Mouse (Mus musculus) spleen, postnatal 10 days (tissue): ENCODE data around the gene Pdgfra.

Experiments
- DNase-seq, 2 experiments: peaks; one replicate each; pipeline ENCODE4 v3.0.0; 2021 to 2022; ENCODE audit warnings: low spot score in 2 of 2

Pdgfra gene

DNA sequence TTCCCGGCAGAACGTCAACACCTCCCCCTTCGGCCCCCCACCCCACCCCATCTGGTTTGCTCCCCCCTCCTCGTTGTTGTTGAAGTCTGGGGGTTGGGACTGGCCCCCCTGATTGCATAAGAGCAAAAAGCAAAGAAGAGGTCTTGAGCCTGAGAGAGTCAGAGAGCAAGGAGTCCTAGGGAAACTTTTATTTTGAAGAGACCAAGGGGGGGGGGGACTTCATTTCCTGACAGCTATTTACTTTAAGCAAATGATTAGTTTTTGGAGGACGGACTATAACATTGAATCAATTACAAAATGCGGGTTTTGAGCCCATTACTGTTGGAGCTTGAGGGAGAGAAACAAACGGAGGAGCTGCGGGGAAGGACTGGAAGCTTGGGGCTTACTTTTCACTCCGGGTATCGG is at the start of gene Pdgfra:
Pdgfra (plus strand) TSS at position 272 of the 405 bp plus-strand sequence.
- peak in 1 of 2 experiments; percentile 4 for DNase-seq

DNA sequence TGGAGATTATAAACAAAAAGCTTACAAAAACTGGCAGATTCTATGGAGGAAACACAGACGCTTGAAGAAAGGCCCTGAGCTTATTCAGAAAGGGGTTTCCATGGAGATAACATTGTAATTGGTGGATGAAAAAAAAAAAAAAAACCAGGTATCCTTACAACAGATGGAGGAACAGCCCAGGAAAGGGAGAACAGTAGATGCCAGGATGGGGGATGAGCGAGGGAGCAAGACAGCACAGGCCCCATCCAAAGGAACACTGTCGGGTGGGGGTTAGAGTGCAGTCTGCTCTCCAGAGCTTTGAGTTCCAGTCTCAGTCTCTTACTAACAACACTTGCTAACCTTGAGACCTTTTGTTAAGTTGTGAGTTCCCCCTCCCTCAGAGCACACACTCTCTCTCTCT is 45.6 kb upstream of the Pdgfra start:
- no peak for DNase-seq

DNA sequence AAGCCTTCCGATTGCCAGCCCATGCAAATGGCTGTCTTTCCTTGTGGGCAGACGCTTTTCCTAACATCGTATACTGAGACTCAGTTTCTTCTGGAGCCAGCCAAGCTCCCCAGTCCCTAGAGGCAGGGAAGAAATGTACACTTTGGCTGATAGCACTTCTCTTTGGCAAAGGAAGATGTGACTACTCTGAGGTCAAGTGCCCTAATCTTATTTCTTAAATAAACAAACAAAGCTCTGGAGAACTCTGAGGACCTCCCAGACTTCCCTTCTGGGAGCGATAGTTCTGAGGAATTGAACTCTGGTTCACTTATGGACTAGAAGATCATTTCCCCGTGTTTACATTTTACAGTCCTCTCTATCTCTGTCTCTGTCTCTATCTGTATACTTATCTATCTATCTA is 42.7 kb upstream of the Pdgfra start:
- no peak for DNase-seq

DNA sequence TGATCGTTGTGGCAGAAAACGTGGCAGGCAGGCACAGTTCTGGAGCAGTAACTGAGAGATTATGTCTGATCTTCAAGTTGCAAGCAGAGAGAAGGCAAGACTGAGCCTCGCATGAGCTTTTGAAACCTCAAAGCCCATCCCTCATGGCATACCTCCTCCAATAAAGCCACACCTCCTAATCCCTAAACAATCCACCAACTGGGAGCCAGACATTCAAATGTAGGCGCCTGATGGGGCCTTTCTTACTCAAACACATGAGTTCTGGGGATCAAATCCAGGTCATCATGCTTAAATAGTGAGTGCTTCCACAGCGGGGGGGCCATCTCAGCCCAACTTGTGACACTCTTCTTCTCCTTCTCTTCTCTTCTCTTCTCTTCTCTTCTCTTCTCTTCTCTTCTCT is 40.3 kb upstream of the Pdgfra start:
- no peak for DNase-seq

- DNase-seq: peak in 1 of 2 experiments; percentile 48
Observed at GRCm38 (mm10) chr5:75118840-75119239, 33.3 kb upstream of the Pdgfra start.

GRCm38 (mm10) chr5:75121646-75122045 is 30.4 kb upstream of the Pdgfra start:
- no peak for DNase-seq

GRCm38 (mm10) chr5:75134681-75135080 is 17.4 kb upstream of the Pdgfra start:
- peak in 1 of 2 experiments; percentile 3 for DNase-seq

DNA sequence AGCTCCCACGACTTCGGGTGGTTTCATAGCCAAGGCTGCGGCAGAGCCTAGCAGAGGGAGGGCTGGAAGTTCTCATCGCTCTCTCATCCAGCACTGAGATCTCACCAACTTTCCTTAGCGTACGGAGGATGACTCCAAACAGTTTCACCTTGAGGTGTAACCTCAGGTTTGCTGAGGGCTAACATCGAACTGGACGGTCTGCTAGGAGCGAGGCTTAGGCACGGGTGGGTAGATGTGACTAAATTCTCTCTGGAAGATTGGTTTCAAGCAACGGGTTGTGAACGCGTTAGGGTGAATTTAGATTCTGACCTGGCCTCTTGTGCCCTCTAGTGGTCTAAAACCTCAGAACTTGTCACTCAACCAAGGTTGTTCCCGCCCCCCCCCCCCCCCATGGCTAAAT is 9.0 kb upstream of the Pdgfra start:
- DNase-seq: peak in 1 of 2 experiments; percentile 55

GRCm38 (mm10) chr5:75143767-75144166 is 8.3 kb upstream of the Pdgfra start:
- no peak for DNase-seq

DNA sequence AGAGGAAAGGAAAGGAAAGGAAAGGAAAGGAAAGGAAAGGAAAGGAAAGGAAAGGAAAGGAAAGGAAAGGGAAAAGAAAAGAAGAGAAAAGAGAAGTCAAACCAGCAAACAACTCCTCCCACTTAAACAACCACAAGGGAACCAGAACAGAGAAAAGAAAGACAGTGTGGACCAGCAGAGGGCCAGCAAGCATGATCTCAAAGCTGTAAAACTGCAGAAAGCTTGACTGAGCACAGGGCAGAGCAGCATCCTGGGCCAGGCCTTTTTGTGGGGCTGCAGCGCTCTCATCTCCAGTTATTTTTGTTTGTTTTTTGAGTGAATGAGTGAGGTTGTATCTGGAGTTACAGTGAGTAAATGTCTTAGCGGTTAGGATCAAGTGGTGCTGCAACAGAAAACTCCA is 6.8 kb upstream of the Pdgfra start:
- no peak for DNase-seq

- no peak for DNase-seq
Observed at GRCm38 (mm10) chr5:75146469-75146868, 5.6 kb upstream of the Pdgfra start.

DNA sequence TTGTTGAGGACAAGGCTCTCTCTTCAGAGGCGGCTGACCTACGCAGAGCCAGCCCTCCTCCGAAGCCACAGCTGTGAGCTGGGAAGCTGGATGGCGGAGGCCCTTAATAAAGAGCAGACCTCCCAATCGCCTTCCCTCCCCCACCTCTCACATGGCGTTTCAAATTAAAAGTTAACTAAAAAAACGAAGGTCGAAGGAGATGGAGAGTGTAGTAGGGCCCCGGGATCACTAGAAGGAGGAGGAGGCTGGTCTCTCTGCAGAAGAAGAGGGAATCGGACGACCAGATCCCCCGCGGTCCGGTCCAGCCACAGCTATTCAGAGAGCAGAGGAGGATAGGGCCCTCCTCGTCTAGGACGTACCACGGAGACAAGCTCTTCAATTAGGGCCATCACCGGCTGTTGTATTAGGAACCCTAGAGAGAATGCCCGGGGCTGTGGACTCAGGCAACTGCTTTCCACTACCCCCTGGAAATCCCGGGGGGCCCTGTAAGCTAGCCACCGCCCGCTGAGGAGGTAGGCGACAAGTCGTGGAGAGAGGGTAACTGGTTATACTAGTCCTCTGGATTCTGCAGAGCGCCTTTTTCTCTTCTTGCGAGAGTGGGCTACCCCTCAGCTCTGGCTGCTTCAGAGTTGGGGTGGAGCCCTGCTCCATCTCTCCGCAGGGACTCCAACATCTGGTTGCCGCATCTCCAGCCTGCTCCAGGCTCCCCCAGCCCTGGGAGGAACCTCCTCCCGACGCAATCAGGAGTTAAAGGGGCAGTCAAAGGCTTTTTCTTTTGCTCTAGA is 3.6 kb upstream of the Pdgfra start:
- no peak for DNase-seq

DNA sequence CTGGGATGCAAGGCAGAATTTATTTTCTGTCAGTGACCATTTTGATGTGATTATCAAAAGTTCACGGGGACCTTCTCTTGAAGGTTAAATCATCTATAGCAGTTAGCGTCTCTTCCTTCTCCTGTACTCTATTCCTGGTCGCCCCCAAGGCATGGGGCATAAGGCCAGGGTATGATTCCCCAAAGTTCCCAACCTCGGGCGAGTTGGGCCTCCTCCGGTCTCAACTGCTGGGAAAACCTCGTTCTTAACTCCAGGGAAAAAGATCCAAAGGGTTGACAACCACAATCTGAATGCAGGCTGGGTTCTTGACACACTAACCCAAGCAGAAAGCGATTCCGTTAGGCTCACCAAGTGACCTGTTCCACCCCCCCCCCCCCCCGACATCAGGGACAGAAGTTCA is 2.7 kb upstream of the Pdgfra start:
- no peak for DNase-seq

DNA sequence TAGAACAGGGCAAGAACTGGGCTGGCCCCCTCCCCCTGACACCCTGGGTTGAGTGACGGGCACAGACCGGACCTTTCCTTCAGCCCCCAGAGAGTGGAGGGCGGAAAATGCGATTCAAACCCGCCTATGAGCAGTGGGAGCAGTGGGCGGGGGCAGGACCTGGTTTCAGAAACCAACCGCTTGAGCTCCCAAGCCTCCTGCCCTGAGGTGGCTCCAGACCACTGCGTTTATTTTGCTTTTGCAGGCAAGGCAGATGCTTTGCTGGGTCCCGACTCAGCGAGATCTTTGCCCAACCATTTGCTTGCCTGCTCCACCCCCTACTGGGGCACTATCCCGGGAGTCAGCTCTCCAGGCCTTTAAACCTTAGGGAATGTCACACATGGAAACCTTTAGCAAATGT is 2.2 kb upstream of the Pdgfra start:
- no peak for DNase-seq

DNA sequence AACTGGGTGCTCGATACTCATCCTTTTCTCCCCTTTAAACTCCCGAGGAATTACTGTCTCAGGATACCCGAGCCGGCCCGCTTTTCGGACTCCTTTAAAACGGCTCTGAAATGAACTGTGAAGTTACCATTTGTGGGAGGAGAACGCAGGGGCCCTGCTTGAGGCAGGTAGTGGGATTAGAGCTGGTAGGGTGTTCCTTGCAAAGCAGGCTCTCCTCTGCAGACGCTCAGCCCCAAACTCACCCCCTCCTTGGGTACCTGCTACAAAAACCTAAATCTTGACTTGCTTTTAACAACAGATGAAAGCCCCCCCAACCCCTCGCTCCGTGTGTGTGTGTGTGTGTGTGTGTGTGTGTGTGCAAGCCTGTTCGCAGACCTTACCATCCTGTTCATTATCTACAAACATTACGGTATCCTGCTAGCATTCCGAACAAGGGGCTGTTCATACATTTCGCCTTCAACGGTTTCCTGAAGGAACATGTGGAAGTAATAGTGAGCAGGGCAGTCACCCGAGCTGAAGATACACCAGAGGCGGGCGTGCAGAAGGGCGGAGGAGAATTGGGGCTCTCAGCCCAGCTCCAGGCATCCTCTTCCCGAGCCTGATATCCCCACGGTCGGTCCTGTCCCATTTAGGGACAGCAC is 1.6 kb upstream of the Pdgfra start:
- DNase-seq: no peak

GRCm38 (mm10) chr5:75151146-75151900 is 769 bp upstream of the Pdgfra start:
- peak in 1 of 2 experiments; percentile 58 for DNase-seq

- DNase-seq: peak in 1 of 2 experiments; percentile 32
Observed at GRCm38 (mm10) chr5:75152791-75153625, 916 bp downstream of the Pdgfra start.

DNA sequence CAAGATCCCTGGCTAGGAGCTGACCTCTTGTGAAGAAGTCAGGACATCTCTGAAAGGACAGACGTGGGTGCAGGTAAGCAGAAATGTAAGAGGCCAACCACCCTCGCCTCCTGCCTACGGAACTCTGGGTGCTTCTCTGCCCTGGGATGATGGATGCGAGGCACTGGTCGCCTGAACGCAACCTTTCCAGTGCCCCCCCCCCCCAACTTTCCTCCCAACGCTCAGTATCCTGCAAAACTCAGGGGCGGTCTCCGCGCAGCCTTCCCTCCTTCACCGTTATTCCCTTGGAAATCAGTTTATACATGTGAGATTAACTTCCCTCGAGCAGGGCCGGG is 1.5 kb downstream of the Pdgfra start:
- DNase-seq: no peak

GRCm38 (mm10) chr5:75153961-75154620 is 2.0 kb downstream of the Pdgfra start:
- no peak for DNase-seq

GRCm38 (mm10) chr5:75154621-75155235 is 2.6 kb downstream of the Pdgfra start:
- peak in 1 of 2 experiments; percentile 13 for DNase-seq

DNA sequence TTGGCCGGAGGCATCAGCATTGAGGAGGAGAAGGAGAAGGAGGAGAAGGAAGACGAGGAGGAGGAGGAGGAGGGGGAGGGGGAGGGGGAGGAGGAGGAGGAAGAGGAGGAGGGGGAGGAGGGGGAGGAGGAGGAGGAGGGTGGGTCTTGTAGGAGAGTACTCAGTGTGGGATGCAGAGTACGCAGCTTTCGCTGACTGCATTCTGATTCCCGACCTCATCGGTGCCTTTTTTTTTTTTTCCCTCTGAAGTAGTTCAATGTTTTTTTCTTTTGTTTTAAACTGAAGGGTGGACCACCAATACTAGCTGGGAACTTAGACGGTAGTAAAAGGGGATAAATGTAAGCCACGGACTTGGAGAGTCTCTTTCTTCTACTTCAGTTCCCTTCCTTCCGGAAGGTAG is 3.2 kb downstream of the Pdgfra start:
- DNase-seq: peak in 1 of 2 experiments; percentile 1
